In genomic region chr5:148885821-148886609, GRCm38 (mm10) we compare ENCODE assay signal across 8 mouse cellular contexts. TPM values are rescaled to one million over a fixed set of nuclear protein-coding genes. Genes with fewer than 3 reads are reported as not detected.
DNase-seq lines count a peak whose midpoint lies in the region; ATAC-seq and TF ChIP-seq lines count a peak whose summit lies in the region.

No protein-coding gene starts in this region.

- H3K4me3 ChIP-seq in testis, adult 2 months (ENCODE audit: control insufficient read depth, low read depth, low read length): peak overlapping the region; percentile 75
- H3K4me3 ChIP-seq in forebrain, embryonic 14.5 days (ENCODE audit: low read depth, low read length): no peak overlapping the region
- peak overlapping the region; percentile 31 for H3K4me3 ChIP-seq in limb, embryonic 10.5 days
- no peak overlapping the region for H3K4me3 ChIP-seq in midbrain, embryonic 11.5 days (ENCODE audit: low read depth, low read length)

- no peak for TF ChIP-seq CTCF in testis, adult 2 months (IDR thresholded peaks at IDR 0.05; ENCODE audit: control insufficient read depth, insufficient read depth, insufficient replicate concordance, low read depth, low read length)

- no peaks in the 10 kb centered on the region for H3K4me1 ChIP-seq in testis, adult 2 months (ENCODE audit: control insufficient read depth, insufficient read depth, low read length)
- H3K4me1 ChIP-seq in forebrain, embryonic 14.5 days (ENCODE audit: control insufficient read depth, insufficient read depth, low read length): no peaks in the 10 kb centered on the region
- H3K4me1 ChIP-seq in limb, embryonic 10.5 days: peaks cover 8% of the 10 kb centered on the region
- H3K4me1 ChIP-seq in midbrain, embryonic 11.5 days (ENCODE audit: control insufficient read depth, insufficient read depth, low read length): no peaks in the 10 kb centered on the region

- H3K36me3 ChIP-seq in testis, adult 2 months (ENCODE audit: control insufficient read depth, insufficient read depth, low read length): peaks cover 2% of the 10 kb centered on the region; the same call in 1 of the 2 replicates
- peaks cover 45% of the 10 kb centered on the region for H3K36me3 ChIP-seq in forebrain, embryonic 14.5 days (ENCODE audit: control insufficient read depth, insufficient read depth, low read length)
- peaks cover 47% of the 10 kb centered on the region for H3K36me3 ChIP-seq in limb, embryonic 10.5 days
- peaks cover 11% of the 10 kb centered on the region for H3K36me3 ChIP-seq in midbrain, embryonic 11.5 days (ENCODE audit: control insufficient read depth, insufficient read depth, low read length)

- DNase-seq in testis, postnatal 10 days (ENCODE audit: low spot score): no peak
- peak; percentile 70 for DNase-seq in forebrain, embryonic 14.5 days (ENCODE audit: low spot score)
- DNase-seq in limb, embryonic 10.5 days (ENCODE audit: low spot score): peak; percentile 78
- peak; percentile 92 for DNase-seq in midbrain, embryonic 11.5 days (ENCODE audit: low spot score, missing footprints)
- DNase-seq in natural killer cell, adult 2 months (ENCODE audit: low spot score in 2 of 2): no peak
- DNase-seq in layer of hippocampus, postnatal 36 days: no peak
- DNase-seq in cerebellum, postnatal 36 days: no peak

- no peak overlapping the region for H3K4me2 ChIP-seq in forebrain, embryonic 14.5 days (ENCODE audit: low read length)
- H3K4me2 ChIP-seq in midbrain, embryonic 11.5 days: peak overlapping the region; percentile 3

- ATAC-seq in forebrain, embryonic 14.5 days: peak; percentile 79
- peak; percentile 98 for ATAC-seq in midbrain, embryonic 11.5 days (ENCODE audit: low FRiP score)

- H3K9me3 ChIP-seq in forebrain, embryonic 14.5 days (replicated peaks; ENCODE audit: control insufficient read depth, low read length): no peaks in the 10 kb centered on the region
- H3K9me3 ChIP-seq in limb, embryonic 10.5 days (replicated peaks): no peaks in the 10 kb centered on the region
- no peaks in the 10 kb centered on the region for H3K9me3 ChIP-seq in midbrain, embryonic 11.5 days (ENCODE audit: control insufficient read depth, low read length)

- H3K27ac ChIP-seq in testis, adult 2 months (ENCODE audit: control insufficient read depth, insufficient read depth, low read depth, low read length): no peak overlapping the region
- no peak overlapping the region for H3K27ac ChIP-seq in forebrain, embryonic 14.5 days (ENCODE audit: low read depth, low read length)
- H3K27ac ChIP-seq in limb, embryonic 10.5 days: peak overlapping the region; percentile 79
- no peak overlapping the region for H3K27ac ChIP-seq in midbrain, embryonic 11.5 days (ENCODE audit: low read depth, low read length)

- peak; percentile 32; the same call in 1 of the 2 replicates for TF ChIP-seq POLR2A in testis, adult 2 months (IDR thresholded peaks at IDR 0.05; ENCODE audit: control insufficient read depth, low read depth, low read length)

- WGBS in forebrain, embryonic 14.5 days: 39% methylated on average over 22 of the region's 22 CpGs
- 37% methylated on average over 22 of the region's 22 CpGs for WGBS in limb, embryonic 10.5 days
- WGBS in midbrain, embryonic 11.5 days: 33% methylated on average over 22 of the region's 22 CpGs

- H3K27me3 ChIP-seq in testis, adult 2 months (ENCODE audit: control insufficient read depth, insufficient read depth, low read length): no peaks in the 10 kb centered on the region
- no peaks in the 10 kb centered on the region for H3K27me3 ChIP-seq in forebrain, embryonic 14.5 days (replicated peaks; ENCODE audit: control insufficient read depth, insufficient read depth, low read length)
- H3K27me3 ChIP-seq in limb, embryonic 10.5 days (ENCODE audit: low read depth, poor library complexity, severe bottlenecking): no peaks in the 10 kb centered on the region
- H3K27me3 ChIP-seq in midbrain, embryonic 11.5 days (ENCODE audit: control insufficient read depth, insufficient read depth, low read length): no peaks in the 10 kb centered on the region

- no peak overlapping the region for H3K9ac ChIP-seq in forebrain, embryonic 14.5 days (ENCODE audit: low read length)
- no peak overlapping the region; the same call in 1 of the 2 replicates for H3K9ac ChIP-seq in midbrain, embryonic 11.5 days (ENCODE audit: low read length)

RNA-seq across cellular contexts. Expression of gene Katnal1, which starts 43.1 kb away (rescaled TPM):
- polyA plus RNA-seq in testis, adult 2 months (2012; rRNA removed): 47.1 and 48.3 TPM in 2 replicates
- 30.6 and 34.0 TPM in 2 replicates for polyA plus RNA-seq in forebrain, embryonic 14.5 days (2014; fragmentation: Nextera tagmentation; extraction: Ambion mirVana)
- polyA plus RNA-seq in limb, embryonic 10.5 days (2016; fragmentation: Nextera tagmentation; extraction: Ambion mirVana): 15.4 and 19.3 TPM in 2 replicates
- 31.1 and 37.1 TPM in 2 replicates for polyA plus RNA-seq in midbrain, embryonic 11.5 days (2014; fragmentation: Nextera tagmentation; extraction: Ambion mirVana)
- 10 to 100 TPM; 60.6 to 66.6 TPM for total RNA-seq in layer of hippocampus, postnatal 36 days (2021)

Comparison
In these comparisons a context has a peak if more than half of its experiments do, and no peak if none do; other contexts are left out.
1. H3K4me3 ChIP-seq: peak in testis, adult 2 months (single experiment) and limb, embryonic 10.5 days (single experiment); none in forebrain, embryonic 14.5 days (single experiment) and midbrain, embryonic 11.5 days (single experiment).
2. DNase-seq: peak in forebrain, embryonic 14.5 days (single experiment), limb, embryonic 10.5 days (single experiment) and midbrain, embryonic 11.5 days (single experiment); none in testis, postnatal 10 days (single experiment), natural killer cell, adult 2 months (0 of 2), layer of hippocampus, postnatal 36 days (0 of 2) and cerebellum, postnatal 36 days (0 of 2).